Mouse (Mus musculus): ENCODE results near the gene Rpf1.

Rpf1 gene

GRCm38 (mm10) chr3:146520798-146521651 lies at the start of gene Rpf1:
Gene Rpf1 (minus strand): TSS chr3:146521429.
- DNase-seq (ENCODE audit: low read depth in 2 of 2, low spot score in 2 of 2): peak; percentile 82 to 83

GRCm38 (mm10) chr3:146570939-146571338 lies 49.7 kb upstream of the Rpf1 start:
- DNase-seq (ENCODE audit: low read depth in 2 of 2, low spot score in 2 of 2): no peak

- no peak for DNase-seq (ENCODE audit: low read depth in 2 of 2, low spot score in 2 of 2)
These were observed 49.0 kb upstream of the Rpf1 start, which contains the start of gene Uox for GRCm38 (mm10) chr3:146570148-146570782. Gene Uox (plus strand): TSS chr3:146570426.

GRCm38 (mm10) chr3:146569594-146569993 lies 48.4 kb upstream of the Rpf1 start:
- DNase-seq (ENCODE audit: low read depth in 2 of 2, low spot score in 2 of 2): no peak

GRCm38 (mm10) chr3:146567884-146568530 lies 46.8 kb upstream of the Rpf1 start:
- no peak for DNase-seq (ENCODE audit: low read depth in 2 of 2, low spot score in 2 of 2)

GRCm38 (mm10) chr3:146567366-146567765 lies 46.1 kb upstream of the Rpf1 start:
- DNase-seq (ENCODE audit: low read depth in 2 of 2, low spot score in 2 of 2): no peak

- DNase-seq (ENCODE audit: low read depth in 2 of 2, low spot score in 2 of 2): no peak
These were observed 43.8 kb upstream of the Rpf1 start for GRCm38 (mm10) chr3:146565065-146565411.

GRCm38 (mm10) chr3:146564268-146565064 lies 43.2 kb upstream of the Rpf1 start:
- DNase-seq (ENCODE audit: low read depth in 2 of 2, low spot score in 2 of 2): peak; percentile 68 to 75

- no peak for DNase-seq (ENCODE audit: low read depth in 2 of 2, low spot score in 2 of 2)
These were observed 41.7 kb upstream of the Rpf1 start for GRCm38 (mm10) chr3:146562936-146563335.

- DNase-seq (ENCODE audit: low read depth in 2 of 2, low spot score in 2 of 2): no peak
These were observed 36.3 kb upstream of the Rpf1 start for GRCm38 (mm10) chr3:146557507-146557906.

- DNase-seq (ENCODE audit: low read depth in 2 of 2, low spot score in 2 of 2): no peak
These were observed 35.3 kb upstream of the Rpf1 start for GRCm38 (mm10) chr3:146556567-146556966.

GRCm38 (mm10) chr3:146554816-146555215 lies 33.6 kb upstream of the Rpf1 start:
- DNase-seq (ENCODE audit: low read depth in 2 of 2, low spot score in 2 of 2): no peak

- DNase-seq (ENCODE audit: low read depth in 2 of 2, low spot score in 2 of 2): no peak
These were observed 22.4 kb upstream of the Rpf1 start for GRCm38 (mm10) chr3:146543632-146544031.

GRCm38 (mm10) chr3:146540521-146541273 lies 19.5 kb upstream of the Rpf1 start:
- DNase-seq (ENCODE audit: low read depth in 2 of 2, low spot score in 2 of 2): no peak

- no peak for DNase-seq (ENCODE audit: low read depth in 2 of 2, low spot score in 2 of 2)
These were observed 13.8 kb upstream of the Rpf1 start for GRCm38 (mm10) chr3:146534986-146535385.

- DNase-seq (ENCODE audit: low read depth in 2 of 2, low spot score in 2 of 2): no peak
These were observed 7.1 kb upstream of the Rpf1 start for GRCm38 (mm10) chr3:146528335-146528734.

- no peak for DNase-seq (ENCODE audit: low read depth in 2 of 2, low spot score in 2 of 2)
These were observed 407 bp upstream of the Rpf1 start for GRCm38 (mm10) chr3:146521652-146522020.

GRCm38 (mm10) chr3:146520226-146520797 lies 917 bp downstream of the Rpf1 start:
- DNase-seq (ENCODE audit: low read depth in 2 of 2, low spot score in 2 of 2): peak in 1 of 2 experiments; percentile 14

GRCm38 (mm10) chr3:146506711-146507110 lies 14.5 kb downstream of the Rpf1 start:
- DNase-seq (ENCODE audit: low read depth in 2 of 2, low spot score in 2 of 2): no peak

- DNase-seq (ENCODE audit: low read depth in 2 of 2, low spot score in 2 of 2): no peak
These were observed 19.6 kb downstream of the Rpf1 start for GRCm38 (mm10) chr3:146501601-146502123.
